Mouse (Mus musculus) 416B (cell line): ENCODE results near the gene Gadd45g.

Source experiments
- DNase-seq: peaks from one replicate; pipeline ENCODE4 v3.0.0; 2011; ENCODE audit warnings: low read depth

Gadd45g gene

GRCm38 (mm10) chr13:51853301-51854243 is 7.1 kb downstream of the Gadd45g start:
- peak; percentile 79 for DNase-seq

GRCm38 (mm10) chr13:51855584-51855983 is 9.1 kb downstream of the Gadd45g start:
- peak; percentile 19 for DNase-seq

- no peak for DNase-seq
Measured at GRCm38 (mm10) chr13:51857156-51857555, 10.7 kb downstream of the Gadd45g start.

GRCm38 (mm10) chr13:51858475-51858874 is 12.0 kb downstream of the Gadd45g start:
- DNase-seq: no peak

- DNase-seq: no peak
Measured at GRCm38 (mm10) chr13:51859174-51859573, 12.7 kb downstream of the Gadd45g start.

GRCm38 (mm10) chr13:51859798-51860197 is 13.3 kb downstream of the Gadd45g start:
- DNase-seq: no peak

- no peak for DNase-seq
Measured at GRCm38 (mm10) chr13:51862750-51863149, 16.3 kb downstream of the Gadd45g start.

- DNase-seq: no peak
Measured at GRCm38 (mm10) chr13:51866151-51866659, 19.7 kb downstream of the Gadd45g start.

GRCm38 (mm10) chr13:51868491-51869128 is 22.1 kb downstream of the Gadd45g start:
- DNase-seq: no peak

- no peak for DNase-seq
Measured at GRCm38 (mm10) chr13:51869129-51869491, 22.6 kb downstream of the Gadd45g start.

GRCm38 (mm10) chr13:51871148-51871547 is 24.7 kb downstream of the Gadd45g start:
- DNase-seq: no peak

GRCm38 (mm10) chr13:51872252-51872962 is 25.9 kb downstream of the Gadd45g start:
- no peak for DNase-seq

GRCm38 (mm10) chr13:51872963-51873514 is 26.6 kb downstream of the Gadd45g start:
- DNase-seq: no peak

GRCm38 (mm10) chr13:51873786-51874185 is 27.3 kb downstream of the Gadd45g start:
- DNase-seq: no peak

- DNase-seq: no peak
Measured at GRCm38 (mm10) chr13:51876131-51876530, 29.7 kb downstream of the Gadd45g start.

- no peak for DNase-seq
Measured at GRCm38 (mm10) chr13:51878806-51879205, 32.3 kb downstream of the Gadd45g start.

GRCm38 (mm10) chr13:51879571-51879970 is 33.1 kb downstream of the Gadd45g start:
- DNase-seq: no peak

GRCm38 (mm10) chr13:51880019-51880418 is 33.5 kb downstream of the Gadd45g start:
- no peak for DNase-seq

- DNase-seq: peak; percentile 65
Measured at GRCm38 (mm10) chr13:51881271-51882128, 35.0 kb downstream of the Gadd45g start.

- DNase-seq: no peak
Measured at GRCm38 (mm10) chr13:51882218-51882617, 35.7 kb downstream of the Gadd45g start.

- DNase-seq: no peak
Measured at GRCm38 (mm10) chr13:51884250-51884649, 37.8 kb downstream of the Gadd45g start.
